Mouse (Mus musculus): Measurements from ENCODE around the gene Gm17324. TPM values are rescaled to one million over a fixed set of nuclear protein-coding genes. Genes with fewer than 3 reads are reported as not detected.
"Not testable (repeated sequence)": the region's sequence is repeated elsewhere in the genome, so short reads cannot be mapped to it uniquely, and the experiment has no call there.

The Gm17324 gene
- total RNA-seq (2022): under 1 TPM; 0.40 to 0.54 (median 0.47) TPM

DNA sequence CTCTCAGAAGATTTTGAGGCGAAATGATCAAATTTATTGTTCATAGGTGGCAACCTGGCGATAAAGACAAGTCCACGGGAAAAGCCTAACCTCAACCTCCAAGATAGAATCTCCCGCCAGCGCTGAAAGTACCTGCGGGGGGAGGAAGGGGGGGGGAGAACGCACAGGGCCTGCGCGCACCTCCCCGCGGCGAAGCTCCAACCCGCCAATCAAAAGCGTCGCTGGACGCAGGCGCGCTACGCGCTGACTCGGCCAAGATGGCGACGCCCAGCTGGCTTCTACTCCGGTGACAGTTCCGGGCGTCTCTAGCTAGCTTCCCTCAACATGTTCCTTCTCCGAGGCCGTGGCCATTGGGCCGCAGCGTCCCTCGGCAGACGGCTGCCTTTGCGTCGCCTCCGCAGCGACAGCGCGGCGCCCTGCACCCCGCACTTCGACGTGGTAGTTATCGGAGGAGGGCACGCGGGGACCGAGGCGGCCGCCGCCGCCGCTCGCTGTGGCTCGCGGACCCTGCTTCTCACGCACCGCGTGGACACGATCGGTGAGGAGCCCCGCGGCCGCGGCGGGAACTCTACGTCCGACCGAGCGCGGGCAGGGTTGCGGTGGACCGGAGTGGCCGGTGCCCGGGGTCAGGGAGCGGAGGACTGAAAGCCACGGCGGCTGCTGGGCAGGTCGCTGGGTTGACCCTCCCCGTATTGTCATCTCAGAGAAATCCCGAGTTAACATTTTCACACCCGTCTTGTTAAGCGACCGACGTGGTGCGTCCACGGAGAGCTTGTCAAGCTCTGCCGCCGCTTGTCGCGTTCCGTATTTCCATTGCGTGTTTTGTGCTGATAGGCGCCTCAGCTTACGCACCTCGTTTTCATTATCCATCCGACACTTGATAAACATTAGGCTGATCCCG is at the start of gene Gm17324, which contains the start of gene Mto1:
Gene Gm17324, minus strand, starts transcription at position 814 of the 901 bp plus-strand sequence.
Gene Mto1, plus strand, starts transcription at position 236 of the 901 bp plus-strand sequence.
- DNase-seq (ENCODE audit: low spot score in 2 of 2): peak; percentile 76 to 81

DNA sequence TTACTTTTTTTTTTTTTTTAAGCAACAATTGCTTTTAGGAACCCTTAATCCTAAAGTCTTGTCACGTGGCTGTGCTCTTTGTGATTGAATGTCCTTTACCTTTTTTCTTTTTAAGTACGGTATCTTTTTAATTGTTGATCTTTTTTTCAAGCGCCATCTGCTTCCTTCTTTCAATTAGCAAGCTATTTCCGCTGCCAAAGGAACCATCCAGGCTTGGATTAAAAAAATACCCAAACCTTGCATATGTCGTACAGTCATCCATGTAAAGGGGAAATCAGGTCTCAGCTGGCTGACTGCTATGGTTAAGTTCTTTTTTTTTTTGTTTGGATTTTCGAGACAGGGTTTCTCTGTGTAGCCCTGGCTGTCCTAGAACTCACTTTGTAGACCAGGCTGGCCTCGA is 44.6 kb upstream of the Gm17324 start:
- DNase-seq (ENCODE audit: low spot score in 2 of 2): no peak

DNA sequence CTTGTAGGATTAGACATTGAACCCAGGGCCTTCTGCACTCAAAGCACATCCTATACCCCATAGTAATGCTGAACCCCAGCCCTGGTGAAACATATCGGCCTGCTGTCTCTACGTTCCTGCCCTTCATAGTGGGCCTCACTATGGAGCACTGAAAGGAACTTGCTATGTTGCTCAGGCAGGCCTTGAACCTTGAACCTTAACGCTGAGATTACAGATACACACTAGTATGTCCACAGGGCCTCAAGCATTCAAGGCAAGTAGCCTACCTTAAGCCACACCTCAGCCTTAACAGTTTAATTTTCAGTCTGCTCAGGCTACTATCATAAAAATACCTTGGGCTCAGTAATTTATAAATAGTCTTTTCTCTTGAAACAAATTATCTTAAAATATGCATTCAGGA is 43.7 kb upstream of the Gm17324 start:
- no peak for DNase-seq (ENCODE audit: low spot score in 2 of 2)

DNA sequence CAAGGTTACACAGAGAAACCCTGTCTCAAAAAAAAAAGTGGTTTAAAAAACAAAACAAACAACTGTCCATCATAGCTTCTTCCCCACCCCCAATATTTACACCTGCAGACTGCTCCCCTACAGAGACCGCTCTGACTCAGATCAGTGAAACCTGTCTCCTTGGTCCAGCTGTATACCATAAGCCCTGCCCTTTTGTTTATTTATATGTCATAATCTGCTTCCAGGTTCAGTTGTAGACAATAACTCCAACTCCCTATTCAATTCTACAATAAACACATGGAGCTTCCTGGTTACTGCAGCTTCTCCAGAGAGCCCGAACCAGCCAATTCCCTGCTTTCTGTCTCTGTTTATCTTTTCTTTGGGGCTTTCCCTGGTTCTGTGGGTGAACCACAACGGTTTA is 42.6 kb upstream of the Gm17324 start:
- no peak for DNase-seq (ENCODE audit: low spot score in 2 of 2)

DNA sequence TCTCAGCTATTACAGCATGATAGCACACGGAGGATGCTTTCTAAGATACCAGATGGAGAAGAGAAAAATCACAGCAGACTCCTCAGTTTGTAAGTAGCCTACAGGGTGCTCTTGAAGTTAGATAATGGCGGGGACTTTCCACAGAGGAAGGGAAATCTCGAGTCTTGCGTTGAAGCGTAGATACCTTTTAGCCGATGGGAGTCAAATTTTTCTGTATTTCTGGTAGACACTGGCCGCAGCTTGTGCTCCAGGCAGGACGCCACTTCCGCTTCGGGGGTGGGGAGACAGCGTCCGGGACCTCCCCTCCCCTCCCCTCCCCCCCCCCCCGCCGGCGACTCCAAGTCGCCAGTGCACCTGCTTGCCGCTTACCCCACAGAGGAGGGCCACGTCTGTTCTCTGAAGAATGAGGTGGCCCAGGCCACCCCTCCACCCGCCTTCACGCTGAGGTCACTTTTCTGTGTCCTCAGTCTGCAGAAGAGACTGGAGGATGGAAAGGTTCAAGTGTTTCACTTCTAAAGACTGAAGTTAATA is 40.4 kb upstream of the Gm17324 start, which contains the start of gene Eef1a1:
Gene Eef1a1, minus strand, starts transcription at position 262 of the 531 bp plus-strand sequence.
- DNase-seq (ENCODE audit: low spot score in 2 of 2): no peak

DNA sequence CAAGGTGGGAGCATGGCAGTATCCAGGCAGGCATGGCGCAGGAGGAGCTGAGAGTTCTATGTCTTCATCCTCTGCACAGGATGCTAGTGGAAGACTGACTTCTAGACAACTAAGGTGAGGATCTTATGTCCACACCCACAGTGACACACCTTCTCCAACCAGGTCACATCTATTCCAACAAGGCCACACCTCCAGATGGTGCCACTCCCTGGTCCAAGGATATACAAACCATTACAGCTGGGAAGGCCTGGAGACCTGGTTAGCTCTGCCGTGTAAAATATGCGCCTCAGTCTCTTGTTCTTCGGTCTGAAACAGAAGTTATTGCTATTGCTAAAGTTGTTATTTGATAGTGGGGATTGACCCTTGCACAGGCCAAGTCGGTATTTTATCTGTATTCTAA is 39.4 kb upstream of the Gm17324 start:
- not testable (repeated sequence) for DNase-seq (ENCODE audit: low spot score in 2 of 2)

DNA sequence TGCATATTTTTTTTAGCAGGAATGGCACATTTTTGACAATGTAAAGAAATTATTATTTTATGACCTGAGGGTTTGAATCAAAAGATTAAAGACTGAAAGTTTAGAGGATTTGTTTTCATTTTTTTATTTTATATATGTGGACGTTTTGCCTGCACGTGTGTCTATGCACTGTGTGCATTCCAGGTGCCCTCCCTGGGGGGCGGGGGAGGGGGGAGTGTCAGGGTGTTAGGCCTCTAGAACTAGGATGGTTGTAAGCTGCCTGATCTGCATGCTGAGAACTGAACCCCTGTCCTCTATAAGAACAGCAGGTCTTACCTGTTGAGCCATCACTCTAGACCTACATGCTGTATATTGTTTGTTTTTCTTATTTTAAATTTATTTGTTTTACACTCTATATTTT is 36.1 kb upstream of the Gm17324 start:
- DNase-seq (ENCODE audit: low spot score in 2 of 2): no peak

DNA sequence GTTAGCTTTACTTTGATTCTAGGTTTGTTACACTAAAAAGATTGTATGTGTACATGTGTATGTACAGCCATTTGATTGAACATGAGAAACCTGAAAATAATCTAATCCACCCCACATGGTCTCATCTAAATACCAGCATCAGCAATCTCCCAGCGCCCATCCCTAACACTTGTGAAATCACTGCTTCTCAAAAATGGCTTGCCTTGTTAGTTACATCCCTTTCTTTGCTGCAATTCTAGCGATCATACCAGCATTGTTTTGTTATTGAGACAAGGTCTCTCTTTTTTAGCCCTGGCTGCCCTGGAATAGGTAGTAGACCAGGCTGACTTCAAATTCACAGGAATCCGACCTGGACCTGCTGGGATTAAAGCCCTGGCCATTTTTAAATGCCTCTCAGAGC is 33.8 kb upstream of the Gm17324 start:
- no peak for DNase-seq (ENCODE audit: low spot score in 2 of 2)

DNA sequence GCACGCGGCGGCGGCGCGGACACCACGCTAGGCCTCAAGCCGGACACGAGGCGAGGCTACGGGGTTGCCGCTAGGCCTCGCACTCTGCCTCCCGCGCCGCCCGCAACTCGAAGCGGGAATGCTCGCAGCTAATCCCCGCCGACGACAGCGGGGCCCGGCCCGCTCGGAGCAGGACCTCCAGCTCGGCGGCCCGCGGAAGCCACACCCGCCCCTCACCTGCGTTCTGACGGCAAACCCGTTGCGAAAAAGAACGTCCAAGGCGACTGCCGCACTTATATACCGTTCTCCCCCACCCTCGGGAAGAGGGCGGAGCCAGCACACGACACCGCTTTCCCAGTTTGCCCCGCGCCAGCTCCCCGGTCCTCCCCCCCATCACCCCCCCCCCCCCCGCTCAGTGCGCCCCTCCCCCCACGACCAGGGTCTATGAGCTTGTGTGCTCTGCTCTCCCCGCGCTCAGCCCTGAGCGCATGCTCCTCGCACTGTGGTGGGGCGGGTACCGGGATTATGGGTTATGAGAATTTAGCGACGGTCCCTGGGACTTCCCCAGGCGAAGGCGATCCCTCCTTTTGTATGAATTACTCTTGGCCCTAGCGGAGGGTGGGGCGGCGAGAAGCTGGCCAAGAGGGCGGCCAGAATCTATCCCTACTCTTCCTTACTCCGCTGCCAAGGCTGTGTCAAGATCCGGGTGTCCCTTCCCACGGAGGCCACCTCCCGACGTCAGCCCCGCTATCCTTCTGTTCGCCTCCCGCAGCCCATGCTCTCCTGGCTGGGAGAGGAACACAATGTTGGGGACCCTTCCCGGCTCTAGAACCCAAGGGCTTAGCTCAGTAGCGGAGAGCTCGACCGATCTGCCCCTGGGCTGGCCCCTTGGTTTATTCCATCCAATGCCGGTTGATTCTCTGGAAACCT is 33.1 kb upstream of the Gm17324 start:
- peak; percentile 97 for DNase-seq (ENCODE audit: low spot score in 2 of 2)

DNA sequence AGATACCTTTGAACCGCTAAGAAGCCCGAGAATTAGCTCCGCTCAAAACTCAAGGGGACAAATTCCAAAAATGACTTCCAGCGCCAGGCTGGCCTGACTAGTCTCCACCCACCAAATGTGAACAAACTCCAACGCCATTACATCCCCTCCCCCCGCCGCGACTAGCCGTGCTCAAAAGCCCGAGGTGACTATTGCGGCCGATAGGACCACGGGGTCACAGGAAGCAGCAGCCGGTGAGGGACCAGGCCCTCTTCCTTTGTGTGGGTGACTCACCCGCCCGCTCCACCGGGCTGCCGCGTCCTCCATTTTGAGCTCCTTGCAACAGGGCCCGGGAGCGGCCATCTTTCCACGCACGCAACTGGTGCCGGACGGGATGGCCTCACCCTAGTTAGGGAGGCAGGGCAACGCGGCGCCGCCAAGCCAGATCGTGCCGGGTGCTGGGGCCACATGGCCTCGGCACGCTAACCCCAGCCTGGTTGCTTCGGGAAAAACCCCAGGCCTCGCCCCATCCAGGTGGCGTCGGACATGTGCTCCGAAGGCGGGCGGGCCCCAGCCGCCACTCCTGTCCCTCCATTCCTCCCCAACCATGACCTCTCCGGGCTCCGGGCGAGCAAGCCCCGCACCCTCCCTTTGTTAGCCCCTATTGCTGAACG is 32.2 kb upstream of the Gm17324 start:
- peak; percentile 59 to 76 for DNase-seq (ENCODE audit: low spot score in 2 of 2)

DNA sequence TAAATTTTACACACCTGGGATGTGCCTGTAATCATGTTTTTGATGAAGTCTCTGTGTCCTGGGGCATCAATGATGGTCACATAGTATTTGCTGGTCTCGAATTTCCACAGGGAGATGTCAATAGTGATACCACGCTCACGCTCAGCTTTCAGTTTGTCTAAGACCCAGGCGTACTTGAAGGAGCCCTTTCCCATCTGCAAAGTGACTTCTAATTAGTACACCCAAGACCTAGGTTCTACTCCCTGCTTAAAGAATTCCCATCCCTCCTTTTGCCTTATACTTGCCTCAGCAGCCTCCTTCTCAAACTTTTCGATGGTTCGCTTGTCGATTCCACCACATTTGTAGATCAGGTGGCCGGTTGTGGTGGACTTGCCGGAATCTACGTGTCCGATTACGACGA is 31.6 kb upstream of the Gm17324 start:
- not testable (repeated sequence) for DNase-seq (ENCODE audit: low spot score in 2 of 2)

DNA sequence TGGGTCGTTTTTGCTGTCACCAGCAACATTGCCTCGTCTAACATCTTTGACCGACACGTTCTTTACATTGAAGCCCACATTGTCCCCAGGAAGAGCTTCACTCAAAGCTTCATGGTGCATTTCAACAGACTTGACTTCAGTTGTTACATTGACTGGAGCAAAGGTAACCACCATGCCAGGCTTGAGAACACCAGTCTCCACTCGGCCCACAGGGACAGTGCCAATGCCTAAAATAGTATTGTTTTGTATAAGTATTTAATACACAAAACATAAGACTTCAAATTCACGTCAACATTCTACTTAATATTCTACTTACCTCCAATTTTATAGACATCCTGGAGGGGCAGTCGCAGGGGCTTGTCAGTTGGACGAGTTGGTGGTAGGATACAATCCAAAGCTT is 30.7 kb upstream of the Gm17324 start:
- not testable (repeated sequence) for DNase-seq (ENCODE audit: low spot score in 2 of 2)

DNA sequence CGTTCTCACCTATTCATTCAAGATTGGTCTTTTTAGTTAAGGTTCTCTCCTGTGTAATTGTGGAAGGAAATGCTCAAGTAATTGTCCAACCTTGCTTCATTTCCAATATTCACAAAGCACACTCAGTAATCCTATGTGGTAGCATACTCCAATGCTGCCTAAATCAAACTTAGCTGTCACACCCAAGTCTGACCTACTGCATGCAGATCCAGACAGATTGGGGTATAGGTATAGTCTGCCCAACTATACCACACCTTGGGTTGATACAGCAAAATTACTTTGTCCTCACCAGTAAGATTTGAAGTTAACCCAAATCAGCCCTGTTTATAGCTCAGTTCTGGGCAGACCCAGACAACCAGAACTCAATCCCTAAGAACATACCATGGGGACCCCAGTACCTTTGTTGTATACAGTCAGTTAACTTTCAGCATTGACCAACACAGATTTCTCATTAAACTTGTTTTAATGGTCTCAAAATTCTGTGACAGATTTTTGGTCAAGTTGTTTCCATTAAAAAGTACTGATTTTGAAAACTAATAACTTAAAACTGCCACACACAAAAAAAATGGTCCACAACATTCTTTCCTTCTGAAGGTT is 29.5 kb upstream of the Gm17324 start:
- DNase-seq (ENCODE audit: low spot score in 2 of 2): not testable (repeated sequence)

DNA sequence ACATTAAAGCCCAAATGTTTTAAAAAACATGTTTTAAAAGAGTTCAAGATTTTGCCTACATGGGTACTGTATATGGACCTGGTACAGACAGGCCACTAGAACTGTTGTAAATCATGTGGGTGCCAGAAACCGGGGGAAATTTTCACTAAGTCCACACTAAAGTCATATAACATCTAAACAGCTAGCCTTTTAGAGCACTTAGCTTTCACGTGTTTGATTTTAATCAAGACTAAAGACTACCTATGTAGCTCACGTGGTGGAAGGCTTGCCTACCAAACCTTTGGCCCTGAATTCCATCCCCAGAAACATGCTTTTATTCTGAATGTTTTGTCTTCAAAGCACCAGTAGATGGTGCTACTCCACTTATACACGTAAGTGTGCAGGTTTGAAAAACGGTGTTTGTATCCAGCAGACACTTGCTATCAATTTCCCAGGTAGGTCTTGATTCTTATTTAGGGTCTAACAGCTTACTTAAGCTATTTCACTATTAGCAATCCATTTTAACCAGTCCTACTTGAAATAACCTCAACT is 28.5 kb upstream of the Gm17324 start:
- DNase-seq (ENCODE audit: low spot score in 2 of 2): no peak

DNA sequence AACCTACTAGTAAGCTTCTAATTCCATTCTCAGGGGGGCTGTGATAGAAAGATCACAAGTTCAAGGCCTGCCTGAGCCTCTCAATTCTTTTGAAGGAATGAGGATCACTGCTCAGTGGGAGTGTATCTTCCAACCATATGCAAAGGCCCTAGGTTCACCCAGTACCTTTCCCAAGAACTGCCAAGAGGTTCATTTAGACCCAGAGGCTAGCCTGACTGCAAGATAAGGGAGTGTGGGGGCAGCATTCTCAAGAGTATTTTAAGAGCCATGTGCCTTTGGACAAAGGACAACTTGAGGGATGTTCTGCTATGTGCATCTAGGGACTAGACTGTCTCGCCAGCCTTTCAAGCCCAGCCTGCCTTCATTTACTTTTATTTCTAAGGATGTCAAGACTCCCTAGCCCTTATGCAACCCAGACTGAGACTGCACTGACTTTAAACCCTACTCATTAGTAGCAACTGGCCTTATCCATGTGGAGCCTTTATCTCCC is 28.0 kb upstream of the Gm17324 start:
- no peak for DNase-seq (ENCODE audit: low spot score in 2 of 2)

DNA sequence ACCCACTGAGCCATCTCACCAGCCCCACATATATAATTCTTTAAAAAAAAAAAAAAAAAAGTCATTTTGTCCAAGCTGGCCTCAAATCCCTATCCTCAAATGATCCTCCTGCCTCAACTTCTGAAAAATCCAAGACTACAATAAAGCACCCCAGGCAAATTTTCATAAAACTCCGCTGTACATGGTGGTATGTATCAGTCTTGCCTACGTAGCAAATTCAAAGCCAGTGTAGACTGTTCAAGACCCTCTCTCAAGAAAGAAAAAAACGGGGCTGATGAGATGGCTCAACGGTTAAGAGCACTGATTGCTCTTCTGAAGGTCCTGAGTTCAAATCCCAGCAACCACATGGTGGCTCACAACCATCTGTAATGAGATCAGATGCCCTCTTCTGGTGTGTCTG is 27.3 kb upstream of the Gm17324 start:
- no peak for DNase-seq (ENCODE audit: low spot score in 2 of 2)

DNA sequence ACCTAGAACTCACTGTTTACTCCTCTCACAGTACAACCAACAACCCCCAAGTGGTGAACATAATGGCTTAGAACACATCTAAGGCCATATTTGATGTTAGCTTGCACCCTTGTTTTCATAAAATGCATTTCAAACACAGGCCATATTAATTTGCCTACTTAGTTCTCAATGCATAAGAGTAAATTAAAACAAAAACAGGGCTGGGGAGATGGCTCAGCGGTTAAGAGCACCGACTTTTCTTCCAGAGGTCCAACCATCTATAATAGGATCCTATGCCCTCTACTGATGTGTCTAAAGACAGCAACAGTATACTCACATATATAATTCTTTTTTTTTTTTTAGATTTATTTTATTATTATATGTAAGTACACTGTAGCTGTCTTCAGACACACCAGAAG is 26.8 kb upstream of the Gm17324 start:
- DNase-seq (ENCODE audit: low spot score in 2 of 2): no peak

DNA sequence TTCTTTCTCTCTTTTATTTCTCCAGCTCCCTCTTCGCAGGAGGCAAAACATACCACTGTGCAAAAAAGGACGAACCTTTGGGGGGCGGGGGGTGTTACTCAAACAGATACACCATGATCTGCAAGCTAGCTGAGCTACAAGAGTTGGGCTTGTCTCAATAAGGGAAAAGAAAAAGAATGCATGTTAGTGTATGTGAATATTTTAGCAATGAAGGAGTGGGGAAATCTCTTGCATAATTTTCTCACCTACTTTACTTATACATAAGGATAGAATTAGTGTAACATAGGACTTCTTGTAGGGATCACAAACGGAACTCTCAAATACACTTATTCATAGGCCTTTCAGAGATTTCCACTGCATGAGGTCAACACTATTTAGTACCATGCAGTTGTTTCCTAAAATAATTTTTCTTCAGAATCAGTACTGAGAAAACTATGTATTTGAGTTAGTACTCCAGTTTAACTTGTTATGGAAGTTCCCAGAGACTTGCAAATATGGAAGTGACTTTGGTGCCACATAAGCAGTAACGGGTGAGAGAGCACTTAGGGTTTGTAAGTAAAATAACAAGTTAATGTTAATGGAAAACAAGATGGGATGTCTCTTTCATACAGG is 26.3 kb upstream of the Gm17324 start:
- DNase-seq (ENCODE audit: low spot score in 2 of 2): no peak

DNA sequence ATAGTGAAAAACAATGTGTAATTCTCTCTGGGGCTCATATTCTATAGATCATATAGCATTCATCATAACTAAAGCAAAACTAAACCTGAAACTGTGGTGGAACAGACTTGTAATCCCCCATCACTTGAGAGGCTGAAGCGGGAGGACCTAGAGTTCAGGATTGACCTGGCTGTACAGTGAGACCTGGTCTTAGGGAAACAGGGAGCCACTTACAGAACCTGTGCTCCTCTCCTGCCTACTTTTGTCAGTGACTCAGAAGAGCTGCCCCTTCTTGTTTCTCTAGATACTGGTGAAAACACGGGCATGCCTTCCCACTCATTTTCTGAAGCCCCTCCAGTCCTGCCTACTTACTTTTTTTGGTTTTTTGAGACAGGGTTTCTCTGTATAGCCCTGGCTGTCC is 25.7 kb upstream of the Gm17324 start:
- no peak for DNase-seq (ENCODE audit: low spot score in 2 of 2)

DNA sequence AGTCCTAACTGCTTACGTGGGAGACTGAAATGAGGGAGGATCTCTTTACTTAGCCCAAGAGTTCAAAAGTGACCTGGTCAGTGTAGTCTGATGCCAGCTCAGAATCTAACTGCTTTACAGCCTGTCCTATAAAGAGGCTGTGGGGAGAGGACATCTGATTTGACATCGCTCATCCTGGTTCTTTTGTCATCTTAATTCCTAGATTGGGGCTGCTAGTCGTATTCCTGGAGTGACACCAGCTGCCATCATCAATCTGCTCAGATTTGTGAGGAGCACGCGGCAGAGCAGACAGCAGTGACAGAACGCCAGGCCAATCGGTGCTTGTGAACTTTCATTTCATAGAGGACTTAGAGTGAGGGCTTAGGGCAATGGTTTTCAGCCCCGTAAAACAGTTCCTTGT is 25.0 kb upstream of the Gm17324 start:
- no peak for DNase-seq (ENCODE audit: low spot score in 2 of 2)
